Mouse (Mus musculus) CH12.LX (cell line): ENCODE data around the gene Cenpe. TPM values are rescaled to one million over a fixed set of nuclear protein-coding genes. Genes with fewer than 3 reads are reported as not detected.

Source experiments
- DNase-seq: peaks from one replicate; pipeline ENCODE4 v3.0.0-alpha.2; 2013; ENCODE audit errors: extremely low read depth
- H3K27ac ChIP-seq: 2 replicates; pipeline ENCODE4 v1.5.1; 2012; ENCODE audit warnings: low read depth, mild to moderate bottlenecking, control low read depth, moderate library complexity; ENCODE audit not compliant: insufficient read depth
- H3K27me3 ChIP-seq: replicated peaks from 2 replicates; pipeline ENCODE3; 2012; ENCODE audit warnings: inconsistent platforms
- H3K36me3 ChIP-seq, 2 experiments: replicated peaks in 1 of 2; 2 replicates each; pipeline versions ENCODE3 to v1.6.1; 2012; ENCODE audit warnings: inconsistent platforms in 1 of 2, low read length in 1 of 2, mild to moderate bottlenecking in 1 of 2, mixed read lengths in 1 of 2, moderate library complexity in 1 of 2; ENCODE audit not compliant: control insufficient read depth in 1 of 2, insufficient read depth in 1 of 2
- H3K4me1 ChIP-seq, 2 experiments: 2 replicates each; pipeline ENCODE4 v1.6.1; 2012; ENCODE audit warnings: inconsistent platforms in 1 of 2, moderate library complexity in 1 of 2; ENCODE audit not compliant: insufficient read depth in 2 of 2, control insufficient read depth in 1 of 2
- H3K4me2 ChIP-seq: 2 replicates; pipeline ENCODE4 v1.6.1; 2012; ENCODE audit warnings: low read depth, mild to moderate bottlenecking, control low read depth; ENCODE audit not compliant: poor library complexity, insufficient read depth, severe bottlenecking
- H3K4me3 ChIP-seq, 3 experiments: fragments of 150-350 bp in 1 of 3; sonication (generic) in 1 of 3; replicated peaks in 1 of 3; 2 replicates each; pipeline versions ENCODE3 to v1.5.1; 2011 to 2012; ENCODE audit warnings: low read depth in 2 of 3, low read length in 2 of 3, mild to moderate bottlenecking in 2 of 3, moderate library complexity in 2 of 3, control low read depth in 1 of 3, improper control_type of control experiment in 1 of 3, inconsistent platforms in 1 of 3, mixed read lengths in 1 of 3; ENCODE audit not compliant: poor library complexity in 1 of 3
- H3K79me2 ChIP-seq: replicated peaks from 2 replicates; pipeline ENCODE4 v1.6.1; 2012; ENCODE audit warnings: mild to moderate bottlenecking, moderate library complexity; ENCODE audit not compliant: control insufficient read depth, poor library complexity, insufficient read depth, severe bottlenecking; ENCODE audit errors: extremely low read depth
- H3K9ac ChIP-seq: 2 replicates; pipeline ENCODE4 v1.6.1; 2012; ENCODE audit warnings: low read depth, mild to moderate bottlenecking, control low read depth, moderate library complexity; ENCODE audit not compliant: insufficient read depth
- H3K9me3 ChIP-seq: replicated peaks from 2 replicates; pipeline ENCODE3; 2012; ENCODE audit warnings: low read length, inconsistent platforms, mixed read lengths
- BHLHE40 ChIP-seq: IDR thresholded peaks from 2 replicates; pipeline ENCODE4 v1.6.1; 2011; ENCODE audit warnings: mild to moderate bottlenecking, low read depth, low read length, improper control_type of control experiment
- CHD1 ChIP-seq: IDR thresholded peaks from 2 replicates; pipeline ENCODE4 v1.6.1; 2012; ENCODE audit warnings: low read depth, low read length, improper control_type of control experiment, inconsistent platforms
- CHD2 ChIP-seq: IDR thresholded peaks from 2 replicates; pipeline ENCODE4 v1.6.1; 2011; ENCODE audit warnings: low read length, improper control_type of control experiment
- CTCF ChIP-seq, 2 experiments: IDR thresholded peaks in 1 of 2; conservative IDR thresholded peaks in 1 of 2; 2 replicates each; pipeline ENCODE4 v1.5.1; 2011 to 2012; ENCODE audit warnings: low read depth in 2 of 2, low read length in 2 of 2, improper control_type of control experiment in 1 of 2, inconsistent platforms in 1 of 2, mild to moderate bottlenecking in 1 of 2, moderate library complexity in 1 of 2
- E2F4 ChIP-seq: IDR thresholded peaks from 2 replicates; pipeline ENCODE4 v1.6.1; 2011; ENCODE audit warnings: low read depth, low read length, improper control_type of control experiment; ENCODE audit not compliant: insufficient replicate concordance
- JUN ChIP-seq: IDR thresholded peaks from 2 replicates; pipeline ENCODE4 v1.6.1; 2011; ENCODE audit warnings: low read depth, mild to moderate bottlenecking, low read length, improper control_type of control experiment, moderate library complexity; ENCODE audit not compliant: insufficient read depth
- JUND ChIP-seq: conservative IDR thresholded peaks from 2 replicates; pipeline ENCODE4 v1.6.1; 2011; ENCODE audit warnings: low read depth, low read length, improper control_type of control experiment
- MAFK ChIP-seq: IDR thresholded peaks from 2 replicates; pipeline ENCODE4 v1.6.1; 2011; ENCODE audit warnings: low read length, improper control_type of control experiment; ENCODE audit not compliant: insufficient replicate concordance
- MXI1 ChIP-seq: IDR thresholded peaks from 2 replicates; pipeline ENCODE4 v1.6.1; 2011; ENCODE audit warnings: mild to moderate bottlenecking, low read depth, low read length, improper control_type of control experiment
- NELFE ChIP-seq: IDR thresholded peaks from 2 replicates; pipeline ENCODE4 v1.6.1; 2011; ENCODE audit warnings: low read depth, low read length, improper control_type of control experiment
- NRF1 ChIP-seq: IDR thresholded peaks from 2 replicates; pipeline ENCODE4 v1.6.1; 2014; ENCODE audit warnings: low read depth, mild to moderate bottlenecking, inconsistent platforms, low read length, improper control_type of control experiment, moderate library complexity
- POLR2A ChIP-seq: IDR thresholded peaks from 2 replicates; pipeline ENCODE4 v1.6.1; 2011; ENCODE audit warnings: low read depth, mild to moderate bottlenecking, improper control_type of control experiment, low read length
- RCOR1 ChIP-seq: conservative IDR thresholded peaks from 2 replicates; pipeline ENCODE4 v1.6.1; 2012; ENCODE audit warnings: low read depth, mild to moderate bottlenecking, inconsistent platforms, low read length, improper control_type of control experiment
- SIN3A ChIP-seq: IDR thresholded peaks from 2 replicates; pipeline ENCODE4 v1.6.1; 2012; ENCODE audit warnings: low read length, improper control_type of control experiment, inconsistent platforms
- USF2 ChIP-seq: conservative IDR thresholded peaks from 2 replicates; pipeline ENCODE4 v1.6.1; 2011; ENCODE audit warnings: low read depth, low read length, improper control_type of control experiment
- ZC3H11A ChIP-seq: IDR thresholded peaks from 2 replicates; pipeline ENCODE4 v1.6.1; 2012; ENCODE audit warnings: low read depth, mild to moderate bottlenecking, inconsistent platforms, low read length, improper control_type of control experiment
- ZKSCAN1 ChIP-seq: IDR thresholded peaks from 2 replicates; pipeline ENCODE4 v1.6.1; 2012; ENCODE audit warnings: low read depth, inconsistent platforms, low read length, improper control_type of control experiment, borderline replicate concordance
- ZMIZ1 ChIP-seq: IDR thresholded peaks from 2 replicates; pipeline ENCODE4 v1.6.1; 2012; ENCODE audit warnings: low read depth, mild to moderate bottlenecking, inconsistent platforms, low read length, improper control_type of control experiment
- dilution Hi-C: fragments of 300-500 bp; cut with MboI; formaldehyde crosslinking; loops from 2 replicates; pipeline ENCODE4 v1.14.3; 2020; ENCODE audit warnings: low sequenced_read_pairs; ENCODE audit not compliant: extremely low pct_unique_long_range_greater_than_20kb, extremely low pct_ligation_motif_present
- in situ Hi-C: fragments of 300-500 bp; cut with MboI; formaldehyde crosslinking; loops from 3 replicates; pipeline ENCODE4 v1.14.3; 2019; ENCODE audit warnings: low sequenced_read_pairs, low pct_ligation_motif_present, low pct_unique_long_range_greater_than_20kb, mixed read lengths
- polyA plus RNA-seq: library from polyadenylated mRNA; unstranded; fragments of >175 nt; gene quantifications from 2 replicates; pipeline ENCODE4 v1.2.1, GENCODE M21; 2012; ENCODE audit warnings: low read depth; ENCODE audit not compliant: insufficient read length
- total RNA-seq, 2 experiments: library from RNA; depleted of rRNA; stranded (reverse); fragments of 300-350 nt in 1 of 2; fragments of >200 nt in 1 of 2; gene quantifications; 2 replicates each; pipeline ENCODE4 v1.2.3; 2012 to 2014

The Cenpe gene
- total and polyA plus RNA-seq, 3 experiments, result 47.0 to 81.1 (median 73.8) TPM

DNA sequence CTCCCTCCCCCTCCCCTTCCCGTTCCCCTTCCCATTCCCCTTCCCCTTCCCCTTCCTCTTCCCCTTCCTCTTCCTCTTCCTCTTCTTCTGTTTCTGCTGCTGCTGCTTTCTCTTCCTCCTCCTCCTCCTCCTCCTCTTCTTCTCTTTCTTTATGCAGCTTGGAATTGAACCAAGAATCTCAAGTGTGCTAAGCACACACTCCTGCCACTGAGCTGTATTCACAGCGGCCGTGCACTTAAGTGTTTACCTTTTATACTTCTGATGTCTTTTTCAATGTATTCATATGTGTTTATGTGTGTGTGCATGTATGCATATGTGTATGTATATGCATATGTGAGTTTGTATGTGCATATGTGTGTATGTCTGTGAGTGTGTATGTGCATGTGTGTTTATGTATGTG, 73.5 kb downstream of the Cenpe start:
- no peak overlapping the region for H3K27ac ChIP-seq
- no peaks in the 10 kb centered on the region for H3K79me2 ChIP-seq
- H3K4me2 ChIP-seq, result no peak overlapping the region
- H3K9ac ChIP-seq, result no peak overlapping the region
- H3K4me3 ChIP-seq, result no peak overlapping the region
- no peak for DNase-seq
- dilution Hi-C loops, result no loop called here
- no peaks in the 10 kb centered on the region for H3K27me3 ChIP-seq
- H3K4me1 ChIP-seq, result peaks cover 2 to 5% of the 10 kb centered on the region in 2 experiments; a peak in 2 of 4 replicates
- no peak for TF ChIP-seq NRF1
- no peak for TF ChIP-seq ZC3H11A
- TF ChIP-seq NELFE, result no peak
- TF ChIP-seq ZMIZ1, result no peak
- TF ChIP-seq MXI1, result no peak
- no peak for TF ChIP-seq BHLHE40
- TF ChIP-seq USF2, result no peak
- TF ChIP-seq POLR2A, result no peak
- no peak for TF ChIP-seq SIN3A
- TF ChIP-seq JUND, result no peak
- no peak for TF ChIP-seq CTCF (conservative IDR thresholded peaks at IDR 0.05 in 1 of 2, IDR thresholded peaks at IDR 0.05 in 1 of 2; ENCODE audit: low read depth in 2 of 2, low read length in 2 of 2)
- TF ChIP-seq JUN, result no peak
- no peak for TF ChIP-seq E2F4
- no peak for TF ChIP-seq CHD1
- TF ChIP-seq ZKSCAN1, result no peak
- no peak for TF ChIP-seq MAFK
- TF ChIP-seq, all 38 proteins: peak for 0
- in situ Hi-C loops, result no loop called here
- H3K36me3 ChIP-seq, result no peaks in the 10 kb centered on the region
- no peaks in the 10 kb centered on the region for H3K9me3 ChIP-seq

DNA sequence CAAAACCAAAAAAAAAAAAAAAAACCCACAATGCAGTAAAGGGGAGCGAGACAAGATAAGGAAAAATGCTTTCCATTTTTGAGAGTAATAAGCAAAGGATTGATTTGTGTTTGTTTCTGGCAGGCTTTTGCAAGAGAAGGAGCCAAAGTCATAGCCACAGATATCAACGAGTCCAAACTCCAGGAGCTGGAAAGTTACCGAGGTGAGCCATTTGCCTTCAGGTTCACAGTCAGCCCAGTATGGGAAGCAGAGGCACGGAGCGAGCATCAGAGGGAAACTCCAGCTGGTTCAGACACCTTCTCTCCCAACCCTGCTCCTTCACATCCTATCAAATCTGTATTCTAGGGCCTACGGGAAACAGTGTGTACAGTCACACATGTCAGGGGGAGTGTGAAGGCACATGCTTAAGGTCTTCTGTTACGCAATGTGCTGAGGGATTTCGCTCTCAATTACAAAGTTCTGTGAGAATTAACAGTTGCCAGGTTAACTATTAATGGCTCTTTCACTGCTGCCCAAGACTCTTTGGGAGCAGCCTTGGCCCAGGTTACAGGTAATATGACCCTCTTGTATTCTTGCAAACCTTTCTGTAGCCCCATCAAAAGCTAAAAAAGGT, 75.9 kb downstream of the Cenpe start:
- dilution Hi-C loops, result no loop called here
- in situ Hi-C loops, result no loop called here

More for the DNA sequence above, 75.9 kb downstream of the Cenpe start:
- TF ChIP-seq CHD2 (no peak), RCOR1 (no peak)
- H3K27ac ChIP-seq, result no peak overlapping the region
- H3K36me3 ChIP-seq, result no peaks in the 10 kb centered on the region
- H3K4me3 ChIP-seq, result no peak overlapping the region
- H3K4me2 ChIP-seq, result no peak overlapping the region
- no peak for DNase-seq
- no peaks in the 10 kb centered on the region for H3K27me3 ChIP-seq
- no peaks in the 10 kb centered on the region for H3K79me2 ChIP-seq
- H3K4me1 ChIP-seq, result peaks cover 0 to 2% of the 10 kb centered on the region in 2 experiments; a peak in 1 of 4 replicates
- no peak overlapping the region for H3K9ac ChIP-seq
- H3K9me3 ChIP-seq, result no peaks in the 10 kb centered on the region
